In genomic region chr7:19297034-19297433, GRCm38 (mm10) we compare ENCODE assay signal across 19 mouse cellular contexts. TPM values are rescaled to one million over a fixed set of nuclear protein-coding genes. Genes with fewer than 3 reads are reported as not detected.
DNase-seq lines count a peak whose midpoint lies in the region; ATAC-seq and TF ChIP-seq lines count a peak whose summit lies in the region.
"Had no signal": no experiment of that assay in that cellular context is flagged by ENCODE, and none has a peak within 500 bp of the region (broad histone marks: within the 10 kb centered on the region; RNA-seq: fewer than 3 reads in every experiment).

No protein-coding gene starts in this region.

- no peak overlapping the region for H3K27ac ChIP-seq in forebrain, postnatal 0 days (ENCODE audit: low read depth, low read length)
- H3K27ac ChIP-seq in forebrain, embryonic 10.5 days: no peak overlapping the region
- H3K27ac ChIP-seq in left cerebral cortex, adult 2 months: no peak overlapping the region
- H3K27ac ChIP-seq: embryonic facial prominence, embryonic 13.5 days; hindbrain, embryonic 13.5 days had no signal

- H3K9me3 ChIP-seq in forebrain, postnatal 0 days (ENCODE audit: low read length): no peaks in the 10 kb centered on the region
- H3K9me3 ChIP-seq in forebrain, embryonic 10.5 days: no peaks in the 10 kb centered on the region
- H3K9me3 ChIP-seq in E14TG2a.4 (ENCODE audit: low read length): no peaks in the 10 kb centered on the region
- H3K9me3 ChIP-seq: embryonic facial prominence, embryonic 13.5 days; hindbrain, embryonic 13.5 days had no signal

- intact Hi-C loops in left cerebral cortex, adult 2 months (cut with DNase I): loop anchor here (5.0 kb wide), 1 partner anchor 65 kb away; no protein-coding TSS in a partner anchor
- intact Hi-C loops in left cerebral cortex, postnatal 4 days (cut with DNase I): no loop called here

- H3K9ac ChIP-seq in forebrain, postnatal 0 days: no peak overlapping the region
- H3K9ac ChIP-seq: embryonic facial prominence, embryonic 13.5 days; hindbrain, embryonic 13.5 days had no signal

- TF ChIP-seq CTCF in forebrain, postnatal 0 days (IDR thresholded peaks at IDR 0.05; ENCODE audit: low read depth): peak; percentile 31
- TF ChIP-seq CTCF in left cerebral cortex, adult 2 months (IDR thresholded peaks at IDR 0.05): peak; percentile 17
- peak; percentile 46 for TF ChIP-seq CTCF in E14TG2a.4 (conservative IDR thresholded peaks at IDR 0.05; ENCODE audit: low read length)

- no peak overlapping the region for H3K4me2 ChIP-seq in forebrain, postnatal 0 days (ENCODE audit: low read depth)
- H3K4me2 ChIP-seq: embryonic facial prominence, embryonic 13.5 days; hindbrain, embryonic 13.5 days had no signal

- no peaks in the 10 kb centered on the region for H3K4me1 ChIP-seq in forebrain, postnatal 0 days (ENCODE audit: insufficient read depth)
- H3K4me1 ChIP-seq in forebrain, embryonic 10.5 days: peaks cover 19% of the 10 kb centered on the region
- peaks cover 38% of the 10 kb centered on the region for H3K4me1 ChIP-seq in E14TG2a.4 (replicated peaks; ENCODE audit: low read depth, low read length)

- ATAC-seq in forebrain, postnatal 0 days: no peak

- DNase-seq in forebrain, postnatal 0 days: no peak
- DNase-seq in forebrain, embryonic 10.5 days (ENCODE audit: extremely low spot score, low spot score): no peak
- DNase-seq in left cerebral cortex, adult 2 months (ENCODE audit: extremely low spot score in 1 of 2, low spot score in 2 of 2): no peak
- DNase-seq in left cerebral cortex, postnatal 4 days: no peak
- peak; percentile 57 for DNase-seq in ZHBTc4 (ENCODE audit: low read depth, low spot score)
- no peak for DNase-seq in right cerebral cortex, postnatal 14 days
- DNase-seq in spleen, postnatal 14 days (ENCODE audit: low spot score in 2 of 2): no peak
- DNase-seq: adrenal gland, postnatal 25 days; cerebellum, adult 2 months; gastrocnemius, postnatal 25 days; kidney, adult 18-20 months; kidney, postnatal 36 days; liver had no signal

- H3K4me3 ChIP-seq in forebrain, postnatal 0 days (ENCODE audit: low read depth, low read length): no peak overlapping the region
- no peak overlapping the region for H3K4me3 ChIP-seq in forebrain, embryonic 10.5 days
- H3K4me3 ChIP-seq in left cerebral cortex, adult 2 months: no peak overlapping the region
- no peak overlapping the region for H3K4me3 ChIP-seq in E14TG2a.4 (replicated peaks; ENCODE audit: low read length)
- H3K4me3 ChIP-seq: embryonic facial prominence, embryonic 13.5 days; hindbrain, embryonic 13.5 days had no signal

- no peaks in the 10 kb centered on the region for H3K27me3 ChIP-seq in forebrain, postnatal 0 days (ENCODE audit: insufficient read depth, low read length)
- H3K27me3 ChIP-seq in forebrain, embryonic 10.5 days (ENCODE audit: poor library complexity, severe bottlenecking): peaks cover 9% of the 10 kb centered on the region
- peaks cover 7% of the 10 kb centered on the region for H3K27me3 ChIP-seq in E14TG2a.4 (ENCODE audit: insufficient read depth, low read length)

- H3K36me3 ChIP-seq in forebrain, postnatal 0 days (ENCODE audit: insufficient read depth): peaks cover 21% of the 10 kb centered on the region
- H3K36me3 ChIP-seq in forebrain, embryonic 10.5 days (replicated peaks): peaks cover 15% of the 10 kb centered on the region
- no peaks in the 10 kb centered on the region for H3K36me3 ChIP-seq in E14TG2a.4 (ENCODE audit: insufficient read depth, low read length)

- WGBS in forebrain, postnatal 0 days: 89% methylated on average over 6 of the region's 6 CpGs
- WGBS in forebrain, embryonic 10.5 days: 89% methylated on average over 6 of the region's 6 CpGs

RNA-seq across cellular contexts. Expression of gene Fosb, which starts 12.8 kb away (rescaled TPM):
- 1.6 and 5.1 TPM in 2 replicates for total RNA-seq in forebrain, postnatal 0 days (2014; rRNA removed)
- 0.28 and 0.36 TPM in 2 replicates for polyA plus RNA-seq in forebrain, postnatal 0 days (2015; fragmentation: Nextera tagmentation; extraction: Ambion mirVana)
- polyA plus RNA-seq in forebrain, embryonic 10.5 days (2016; fragmentation: Nextera tagmentation; extraction: Ambion mirVana): 0.10 TPM in 1 of 2 replicates, not detected in the other
- total RNA-seq in left cerebral cortex, adult 2 months (2021): 10 to 100 TPM; 27.0 to 59.5 TPM
- total RNA-seq in left cerebral cortex, postnatal 4 days (2021): 1 to 10 TPM; 1.2 to 1.3 TPM
- polyA plus RNA-seq: neural tube, embryonic 11.5 days had no signal

RNA-seq across cellular contexts. Expression of gene Rtn2, which starts 14.6 kb away (rescaled TPM):
- 154 and 163 TPM in 2 replicates for total RNA-seq in forebrain, postnatal 0 days (2014; rRNA removed)
- polyA plus RNA-seq in forebrain, postnatal 0 days (2015; fragmentation: Nextera tagmentation; extraction: Ambion mirVana): 126 and 136 TPM in 2 replicates
- polyA plus RNA-seq in forebrain, embryonic 10.5 days (2016; fragmentation: Nextera tagmentation; extraction: Ambion mirVana): 32.1 and 33.1 TPM in 2 replicates
- 100 to 1,000 TPM; 110 to 122 TPM for total RNA-seq in left cerebral cortex, adult 2 months (2021)
- 100 to 1,000 TPM; 154 to 161 TPM for total RNA-seq in left cerebral cortex, postnatal 4 days (2021)
- total RNA-seq: megakaryocyte, adult 5-6 weeks had no signal

RNA-seq across cellular contexts. Expression of gene Ppm1n, which starts 17.2 kb away (rescaled TPM):
- total RNA-seq in forebrain, postnatal 0 days (2014; rRNA removed): 2.3 and 3.2 TPM in 2 replicates
- polyA plus RNA-seq in forebrain, postnatal 0 days (2015; fragmentation: Nextera tagmentation; extraction: Ambion mirVana): 0.69 and 1.1 TPM in 2 replicates
- polyA plus RNA-seq in forebrain, embryonic 10.5 days (2016; fragmentation: Nextera tagmentation; extraction: Ambion mirVana): 0.41 and 0.51 TPM in 2 replicates
- total RNA-seq in left cerebral cortex, adult 2 months (2021): not detected
- under 1 TPM; 0.60 to 0.64 TPM for total RNA-seq in left cerebral cortex, postnatal 4 days (2021)
- total RNA-seq: adrenal gland, postnatal 25 days; gastrocnemius, postnatal 25 days; megakaryocyte, adult 5-6 weeks had no signal
- polyA plus RNA-seq: embryonic facial prominence, embryonic 13.5 days; lung, embryonic 16.5 days; neural tube, embryonic 11.5 days had no signal

RNA-seq across cellular contexts. Expression of gene Vasp, which starts 25.4 kb away (rescaled TPM):
- 40.6 and 45.9 TPM in 2 replicates for total RNA-seq in forebrain, postnatal 0 days (2014; rRNA removed)
- 30.0 and 30.6 TPM in 2 replicates for polyA plus RNA-seq in forebrain, postnatal 0 days (2015; fragmentation: Nextera tagmentation; extraction: Ambion mirVana)
- polyA plus RNA-seq in forebrain, embryonic 10.5 days (2016; fragmentation: Nextera tagmentation; extraction: Ambion mirVana): 47.4 and 56.9 TPM in 2 replicates
- total RNA-seq in left cerebral cortex, adult 2 months (2021): 10 to 100 TPM; 13.2 to 14.6 TPM
- 10 to 100 TPM; 45.3 to 46.6 TPM for total RNA-seq in left cerebral cortex, postnatal 4 days (2021)

RNA-seq across cellular contexts. Expression of gene Ercc1, which starts 47.5 kb away (rescaled TPM):
- 56.6 and 73.6 TPM in 2 replicates for total RNA-seq in forebrain, postnatal 0 days (2014; rRNA removed)
- polyA plus RNA-seq in forebrain, postnatal 0 days (2015; fragmentation: Nextera tagmentation; extraction: Ambion mirVana): 80.5 and 81.0 TPM in 2 replicates
- polyA plus RNA-seq in forebrain, embryonic 10.5 days (2016; fragmentation: Nextera tagmentation; extraction: Ambion mirVana): 95.3 and 96.1 TPM in 2 replicates
- total RNA-seq in left cerebral cortex, adult 2 months (2021): 10 to 100 TPM; 48.9 to 51.8 TPM
- total RNA-seq in left cerebral cortex, postnatal 4 days (2021): 10 to 100 TPM; 60.1 to 70.9 TPM
